12 mouse cellular contexts compared by ENCODE assay signal in the genomic region with DNA sequence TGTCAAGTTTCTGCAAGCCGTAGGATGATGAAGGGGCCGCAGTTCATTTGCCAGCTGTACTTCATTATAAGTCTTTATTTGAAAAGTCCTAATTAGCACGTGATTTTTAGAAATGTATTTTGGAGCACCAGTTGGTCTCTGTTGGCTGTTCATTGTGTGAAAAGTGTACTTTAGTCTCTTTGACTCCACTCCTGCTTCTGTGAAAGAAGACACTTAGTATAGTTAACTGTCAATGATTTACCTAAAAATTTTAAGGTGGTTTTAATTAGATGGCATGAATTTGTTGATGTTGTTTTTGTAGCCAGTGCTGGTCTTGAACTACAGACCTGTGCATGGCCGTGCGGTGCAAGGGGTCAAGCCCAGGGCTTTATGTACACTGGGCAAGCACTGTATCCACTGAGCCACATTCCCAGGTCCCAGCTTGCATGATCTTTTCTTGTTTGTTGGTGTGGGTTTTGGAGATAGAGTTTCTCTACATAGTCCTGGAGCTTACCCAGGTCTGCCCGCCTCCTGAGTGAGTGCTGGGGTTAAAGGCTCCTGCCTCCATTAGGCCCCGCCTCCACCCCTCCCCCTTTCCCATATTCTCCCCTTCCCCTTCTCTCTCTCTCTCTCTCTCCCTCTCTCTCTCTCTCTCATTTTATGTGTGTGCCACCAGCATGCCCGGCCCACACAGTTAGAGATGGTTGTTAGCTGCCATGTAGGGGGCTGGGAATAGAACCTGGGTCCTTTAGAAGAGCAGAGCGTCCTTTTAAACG. TPM values are rescaled to one million over a fixed set of nuclear protein-coding genes. Genes with fewer than 3 reads are reported as not detected.
DNase-seq lines count a peak whose midpoint lies in the region; ATAC-seq lines count a peak whose summit lies in the region.
"Had no signal": no experiment of that assay in that cellular context is flagged by ENCODE, and none has a peak within 500 bp of the region (broad histone marks: within the 10 kb centered on the region; RNA-seq: fewer than 3 reads in every experiment).

No protein-coding gene starts in this region.

- intact Hi-C loops in heart, postnatal 25 days (cut with DNase I) = no loop called here

- H3K27me3 ChIP-seq in heart, embryonic 14.5 days (ENCODE audit: control insufficient read depth, insufficient read depth, low read length) = no peaks in the 10 kb centered on the region
- H3K27me3 ChIP-seq in lung, embryonic 15.5 days = no peaks in the 10 kb centered on the region
- H3K27me3 ChIP-seq: stomach, embryonic 15.5 days had no signal

- H3K4me1 ChIP-seq in heart, embryonic 14.5 days (ENCODE audit: control insufficient read depth in 2 of 2, insufficient read depth in 2 of 2, low read length in 2 of 2) = peaks cover 15 to 24% of the 10 kb centered on the region in 2 experiments
- H3K4me1 ChIP-seq in lung, embryonic 15.5 days = peaks cover 28% of the 10 kb centered on the region

- DNase-seq in heart, postnatal 25 days (ENCODE audit: low spot score) = no peak
- no peak for DNase-seq in lung, postnatal 25 days (ENCODE audit: low spot score)
- DNase-seq in kidney, adult 9 months = peak; percentile 71
- DNase-seq in retina, embryonic 14.5 days (ENCODE audit: low spot score) = no peak
- no peak for DNase-seq in natural killer cell, adult 2 months (ENCODE audit: low spot score in 2 of 2)
- DNase-seq: spleen, adult 18-20 months had no signal

- H3K9ac ChIP-seq in heart, embryonic 14.5 days (ENCODE audit: low read length) = peak overlapping the region; percentile 64
- H3K9ac ChIP-seq in lung, embryonic 15.5 days = no peak overlapping the region
- H3K9ac ChIP-seq: forebrain, embryonic 13.5 days; liver, embryonic 12.5 days; stomach, embryonic 15.5 days had no signal

- H3K36me3 ChIP-seq in heart, embryonic 14.5 days (ENCODE audit: control insufficient read depth, insufficient read depth, low read length) = peaks cover 14% of the 10 kb centered on the region; the same call in 1 of the 2 replicates
- no peaks in the 10 kb centered on the region for H3K36me3 ChIP-seq in lung, embryonic 15.5 days
- H3K36me3 ChIP-seq: stomach, embryonic 15.5 days had no signal

- H3K4me3 ChIP-seq in heart, embryonic 14.5 days (ENCODE audit: control insufficient read depth in 1 of 2, insufficient read depth in 1 of 2, low read depth in 1 of 2, low read length in 2 of 2) = peak overlapping the region in 1 of 2 experiments; percentile 57; a peak in 1 of 4 replicates
- no peak overlapping the region for H3K4me3 ChIP-seq in lung, embryonic 15.5 days
- H3K4me3 ChIP-seq: forebrain, embryonic 13.5 days; liver, embryonic 12.5 days; stomach, embryonic 15.5 days had no signal

- H3K9me3 ChIP-seq in heart, embryonic 14.5 days (ENCODE audit: control insufficient read depth, low read length) = no peaks in the 10 kb centered on the region
- H3K9me3 ChIP-seq in lung, embryonic 15.5 days = no peaks in the 10 kb centered on the region
- H3K9me3 ChIP-seq: forebrain, embryonic 13.5 days; liver, embryonic 12.5 days; stomach, embryonic 15.5 days had no signal

- H3K27ac ChIP-seq in heart, embryonic 14.5 days (replicated peaks in 1 of 2; ENCODE audit: control insufficient read depth in 1 of 2, insufficient read depth in 1 of 2, low read depth in 2 of 2, low read length in 2 of 2) = peak overlapping the region; percentile 2 to 24; a peak in 1 of 4 replicates
- H3K27ac ChIP-seq in lung, embryonic 15.5 days = peak overlapping the region; percentile 11; the same call in 1 of the 2 replicates
- H3K27ac ChIP-seq: forebrain, embryonic 13.5 days; liver, embryonic 12.5 days; stomach, embryonic 15.5 days had no signal

- ATAC-seq in heart, embryonic 14.5 days (ENCODE audit: insufficient number of reproducible peaks, insufficient read depth, low FRiP score, low read depth) = no peak
- no peak for ATAC-seq in lung, embryonic 15.5 days (ENCODE audit: borderline replicate concordance, extremely low read depth, low FRiP score, low TSS enrichment)
- ATAC-seq: forebrain, embryonic 13.5 days; liver, embryonic 12.5 days had no signal

- 70% methylated on average over 10 of the region's 10 CpGs for WGBS in heart, embryonic 14.5 days
- 77% methylated on average over 10 of the region's 10 CpGs for WGBS in lung, embryonic 15.5 days

- peak overlapping the region; percentile 81 for H3K4me2 ChIP-seq in heart, embryonic 14.5 days (ENCODE audit: low read length)
- H3K4me2 ChIP-seq in lung, embryonic 15.5 days = peak overlapping the region; percentile 2
- H3K4me2 ChIP-seq: forebrain, embryonic 13.5 days; liver, embryonic 12.5 days; midbrain, embryonic 11.5 days; stomach, embryonic 15.5 days had no signal

RNA-seq across cellular contexts. Expression of gene Syde2, which starts 4.5 kb away (rescaled TPM):
- polyA plus RNA-seq in heart, embryonic 14.5 days (2014; fragmentation: Nextera tagmentation; extraction: Ambion mirVana) = 12.7 and 12.8 TPM in 2 replicates
- total RNA-seq in heart, postnatal 25 days (2021) = 10 to 100 TPM; 18.1 to 21.5 TPM
- polyA plus RNA-seq in lung, embryonic 15.5 days (2015; fragmentation: Nextera tagmentation; extraction: Ambion mirVana) = 1.8 and 2.3 TPM in 2 replicates

RNA-seq across cellular contexts. Expression of gene 2410004B18Rik, which starts 54.3 kb away (rescaled TPM):
- polyA plus RNA-seq in heart, embryonic 14.5 days (2014; fragmentation: Nextera tagmentation; extraction: Ambion mirVana) = 36.9 and 43.1 TPM in 2 replicates
- 10 to 100 TPM; 16.8 to 18.1 TPM for total RNA-seq in heart, postnatal 25 days (2021)
- 50.4 and 52.4 TPM in 2 replicates for polyA plus RNA-seq in lung, embryonic 15.5 days (2015; fragmentation: Nextera tagmentation; extraction: Ambion mirVana)
